Mouse (Mus musculus) kidney, adult 2 months (tissue): ENCODE data around the gene Fam89b.

Source experiments
- CTCF ChIP-seq: fragments of 200-500 bp; conservative IDR thresholded peaks from 2 replicates; pipeline ENCODE4 v1.5.1; 2011; ENCODE audit warnings: low read depth, mild to moderate bottlenecking, control low read depth, low read length, moderate library complexity, mixed read lengths; ENCODE audit not compliant: insufficient read depth, insufficient read length
- POLR2A ChIP-seq: fragments of 200-500 bp; IDR thresholded peaks from one replicate; pipeline ENCODE4 v1.6.1; 2011; ENCODE audit warnings: low read depth, low read length, control low read depth

DNA sequence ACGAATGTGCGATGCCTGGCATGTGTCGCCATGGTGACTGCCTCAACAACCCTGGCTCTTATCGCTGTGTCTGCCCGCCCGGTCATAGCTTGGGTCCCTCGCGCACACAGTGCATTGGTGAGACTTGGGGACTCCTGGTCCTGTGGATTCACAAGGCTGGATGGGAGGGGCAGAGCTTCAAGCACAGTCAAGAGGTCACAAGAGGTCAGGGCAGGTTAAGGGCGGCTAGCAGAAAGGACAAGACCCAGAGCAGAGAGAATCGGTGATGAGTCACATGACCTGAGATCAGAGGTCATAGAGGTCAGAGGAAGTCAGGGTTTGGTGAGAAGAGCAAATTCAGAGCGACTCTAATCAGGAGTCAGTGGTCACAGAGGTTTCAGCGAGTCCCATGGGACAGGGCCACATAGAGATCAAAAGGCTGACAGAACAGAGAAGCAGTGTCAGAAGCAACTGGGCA, 17.5 kb upstream of the Fam89b start:
- no peak for TF ChIP-seq CTCF
- TF ChIP-seq POLR2A, result no peak
